Mouse (Mus musculus): Measurements from ENCODE around the gene Olfr504.
"Not testable (repeated sequence)": the region's sequence is repeated elsewhere in the genome, so short reads cannot be mapped to it uniquely, and the experiment has no call there.

The Olfr504 gene

DNA sequence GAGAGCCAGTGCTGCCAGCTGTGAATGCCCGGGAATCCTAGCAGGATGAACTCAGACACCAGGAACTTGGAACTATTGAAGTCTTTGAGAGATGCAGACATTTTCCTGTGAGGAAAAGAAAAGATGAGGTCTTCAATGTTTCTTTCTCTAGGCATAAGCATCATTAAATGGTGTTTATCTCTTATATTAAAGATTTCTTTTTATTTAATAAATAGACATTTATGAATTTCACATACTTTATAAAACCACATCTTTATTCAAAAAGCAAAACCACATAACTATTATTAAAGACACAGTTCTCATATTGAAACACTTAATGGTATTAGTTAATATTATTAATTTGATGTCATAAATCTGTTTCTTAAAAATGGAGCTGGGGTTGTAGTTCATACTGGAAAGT lies at the start of gene Olfr504:
Gene Olfr504, minus strand, starts transcription at position 101 of the 400 bp plus-strand sequence.
- no peak for DNase-seq (ENCODE audit: low spot score)

DNA sequence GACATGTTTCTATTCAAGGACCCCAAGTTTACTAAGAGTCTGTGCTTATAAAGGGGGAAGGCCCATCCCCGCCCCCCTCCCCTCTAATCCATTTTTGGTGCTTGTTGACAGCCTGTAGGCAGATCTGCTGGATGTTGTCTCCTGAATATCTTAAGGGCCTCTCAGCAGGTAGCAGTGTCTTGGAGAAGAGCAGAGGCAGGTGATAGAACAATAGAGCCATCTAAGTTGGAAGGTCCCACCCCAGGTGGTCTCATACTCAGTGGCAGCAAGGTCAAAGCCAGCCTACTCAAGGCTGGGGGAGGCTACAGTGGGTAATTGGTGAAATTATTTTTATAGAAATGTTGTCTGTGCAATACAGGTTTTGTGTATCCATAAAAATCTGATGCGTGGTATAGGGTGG lies 48.5 kb upstream of the Olfr504 start:
- no peak for DNase-seq (ENCODE audit: low spot score)

DNA sequence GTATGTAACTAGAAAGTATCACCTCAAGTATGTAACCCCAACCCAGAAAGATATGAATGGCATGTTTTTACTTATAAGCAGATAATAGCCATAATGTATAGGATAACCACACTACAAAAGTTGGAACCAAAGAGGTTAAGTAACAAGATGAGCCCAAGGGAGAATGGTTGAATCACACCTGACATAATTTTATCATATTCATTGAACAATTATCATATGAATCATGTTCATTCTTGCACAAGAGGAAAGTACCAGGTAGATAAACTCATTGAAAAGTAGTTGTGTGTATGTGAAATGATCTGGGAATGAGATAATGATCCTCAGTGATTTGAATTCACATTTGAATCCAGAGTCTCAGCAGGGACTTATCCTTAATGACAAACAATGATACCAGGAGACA lies 44.9 kb upstream of the Olfr504 start, which contains the start of gene Olfr506:
Gene Olfr506, plus strand, starts transcription at position 301 of the 400 bp plus-strand sequence.
- DNase-seq (ENCODE audit: low spot score) = no peak

DNA sequence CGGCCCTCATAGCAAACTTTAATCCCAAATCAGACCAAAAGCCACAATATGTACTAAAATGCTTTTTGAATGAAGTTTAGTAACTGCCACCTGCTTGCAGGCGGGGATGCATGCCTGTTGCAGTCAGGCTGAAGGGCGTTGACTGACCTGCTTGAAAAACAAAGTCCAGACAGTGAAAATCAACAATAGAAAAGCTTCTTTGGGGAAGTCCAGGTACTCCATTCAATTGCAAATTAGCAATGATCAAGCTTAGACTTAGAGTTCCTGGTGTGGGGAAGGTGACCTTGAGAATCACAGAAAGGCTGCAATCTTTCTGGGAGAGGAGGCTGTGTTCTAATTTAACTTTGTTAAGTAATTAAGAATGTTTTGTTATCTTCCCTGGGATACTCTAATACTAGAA lies 36.3 kb upstream of the Olfr504 start:
- DNase-seq (ENCODE audit: low spot score) = not testable (repeated sequence)

DNA sequence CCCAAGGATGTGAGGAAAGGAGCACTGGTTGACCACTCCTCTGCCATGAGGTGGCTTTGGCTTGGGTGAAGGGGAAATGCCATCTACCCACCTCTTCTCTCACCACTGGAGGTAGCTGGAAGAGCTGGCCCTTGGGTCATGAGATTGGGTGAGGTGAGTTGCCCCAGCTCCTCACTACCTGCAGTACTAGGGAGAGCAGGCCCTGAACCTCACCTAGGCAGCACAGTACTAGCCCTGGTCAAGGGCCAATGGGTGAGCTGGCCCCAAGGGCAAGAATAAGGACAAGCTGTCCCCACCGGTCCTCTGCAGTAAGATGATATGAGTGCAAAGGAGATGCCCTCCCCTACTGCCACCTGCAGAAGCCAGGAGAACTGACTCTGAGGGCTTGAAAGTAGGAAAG lies 24.2 kb upstream of the Olfr504 start:
- no peak for DNase-seq (ENCODE audit: low spot score)

DNA sequence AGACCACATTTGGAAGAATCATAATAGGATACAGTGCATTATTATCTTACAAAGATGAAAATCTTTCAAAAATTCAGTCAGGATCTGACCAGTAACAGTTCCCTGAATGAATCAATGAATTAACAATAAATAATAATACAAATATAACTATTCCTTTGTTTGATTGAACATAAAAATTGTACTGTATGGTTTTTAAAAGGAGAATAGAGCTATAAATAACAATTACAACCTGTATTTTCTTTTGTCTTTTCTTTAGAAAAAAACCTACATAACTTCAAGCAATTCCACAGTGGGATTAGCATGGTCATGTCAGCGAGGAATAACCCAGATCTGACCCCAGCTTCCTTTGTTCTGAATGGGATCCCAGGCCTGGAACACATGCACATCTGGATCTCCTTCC lies 21.4 kb downstream of the Olfr504 start, which contains the start of gene Olfr503:
Gene Olfr503, plus strand, starts transcription at position 301 of the 400 bp plus-strand sequence.
- DNase-seq (ENCODE audit: low spot score) = not testable (repeated sequence)

DNA sequence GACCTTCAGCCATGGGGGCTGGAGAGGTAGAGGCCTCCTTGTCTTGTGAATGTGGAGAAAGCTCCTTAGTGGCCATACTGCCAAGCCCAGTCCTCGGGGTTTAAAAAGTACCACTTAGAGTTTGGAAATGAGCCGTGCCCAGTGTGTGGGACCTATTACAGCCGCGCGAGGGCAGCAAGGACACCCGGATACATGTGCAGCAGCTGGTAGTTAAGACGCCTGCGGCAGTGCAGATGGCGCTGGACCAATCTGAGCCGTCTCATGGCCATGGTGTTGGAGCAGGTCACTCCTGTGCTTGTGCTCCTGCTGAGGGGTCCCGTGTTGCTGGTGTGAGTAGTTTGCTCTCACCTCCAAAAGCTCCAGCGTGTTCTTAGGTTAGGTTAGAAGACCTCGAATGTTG lies 23.2 kb downstream of the Olfr504 start:
- no peak for DNase-seq (ENCODE audit: low spot score)

DNA sequence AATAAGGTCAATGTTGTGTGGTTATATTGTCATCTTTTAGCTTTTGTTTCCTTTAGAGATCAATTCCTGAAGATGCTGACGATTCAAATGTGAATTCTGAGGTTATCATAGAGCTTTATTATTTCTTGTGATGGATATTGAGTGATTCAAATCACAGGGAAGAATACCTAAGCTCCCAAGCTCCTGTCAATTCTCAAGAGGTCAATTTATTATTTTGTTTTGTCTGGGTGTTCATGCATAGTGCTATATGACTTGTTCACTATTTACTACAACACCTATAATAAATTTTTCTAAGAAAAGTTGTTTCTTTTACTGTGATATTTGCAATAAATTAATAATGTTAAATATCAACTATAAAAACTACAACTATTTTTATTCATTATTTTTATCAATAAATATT lies 40.6 kb downstream of the Olfr504 start, which contains the start of gene Olfr502:
Gene Olfr502, minus strand, starts transcription at position 101 of the 400 bp plus-strand sequence.
- DNase-seq (ENCODE audit: low spot score) = no peak

All from embryo, embryonic 10 days (tissue).